Mouse (Mus musculus): ENCODE measurements around the gene Ccser1.
"Not testable (repeated sequence)": the region's sequence is repeated elsewhere in the genome, so short reads cannot be mapped to it uniquely, and the experiment has no call there.

The Ccser1 gene

GRCm38 (mm10) chr6:61223563-61223962 lies 43.4 kb downstream of the Ccser1 start:
- DNase-seq (ENCODE audit: low read depth, low spot score) = no peak

- DNase-seq (ENCODE audit: low read depth, low spot score) = no peak
Measured at GRCm38 (mm10) chr6:61225302-61225701, 45.2 kb downstream of the Ccser1 start.

GRCm38 (mm10) chr6:61230058-61230718 lies 50.1 kb downstream of the Ccser1 start:
- DNase-seq (ENCODE audit: low read depth, low spot score) = no peak

- DNase-seq (ENCODE audit: low read depth, low spot score) = no peak
Measured at GRCm38 (mm10) chr6:61233060-61233459, 52.9 kb downstream of the Ccser1 start.

- DNase-seq (ENCODE audit: low read depth, low spot score) = no peak
Measured at GRCm38 (mm10) chr6:61233548-61234187, 53.5 kb downstream of the Ccser1 start.

- no peak for DNase-seq (ENCODE audit: low read depth, low spot score)
Measured at GRCm38 (mm10) chr6:61240618-61241017, 60.5 kb downstream of the Ccser1 start.

- no peak for DNase-seq (ENCODE audit: low read depth, low spot score)
Measured at GRCm38 (mm10) chr6:61242556-61242955, 62.4 kb downstream of the Ccser1 start.

- no peak for DNase-seq (ENCODE audit: low read depth, low spot score)
Measured at GRCm38 (mm10) chr6:61246523-61246922, 66.4 kb downstream of the Ccser1 start.

- DNase-seq (ENCODE audit: low read depth, low spot score) = no peak
Measured at GRCm38 (mm10) chr6:61247842-61248472, 67.8 kb downstream of the Ccser1 start.

GRCm38 (mm10) chr6:61248700-61249099 lies 68.6 kb downstream of the Ccser1 start:
- DNase-seq (ENCODE audit: low read depth, low spot score) = no peak

GRCm38 (mm10) chr6:61251232-61251631 lies 71.1 kb downstream of the Ccser1 start:
- DNase-seq (ENCODE audit: low read depth, low spot score) = no peak

- no peak for DNase-seq (ENCODE audit: low read depth, low spot score)
Measured at GRCm38 (mm10) chr6:61252912-61253311, 72.8 kb downstream of the Ccser1 start.

GRCm38 (mm10) chr6:61255874-61256273 lies 75.8 kb downstream of the Ccser1 start:
- DNase-seq (ENCODE audit: low read depth, low spot score) = not testable (repeated sequence)

- DNase-seq (ENCODE audit: low read depth, low spot score) = no peak
Measured at GRCm38 (mm10) chr6:61258847-61259634, 78.9 kb downstream of the Ccser1 start.

- DNase-seq (ENCODE audit: low read depth, low spot score) = no peak
Measured at GRCm38 (mm10) chr6:61261381-61261780, 81.3 kb downstream of the Ccser1 start.

- no peak for DNase-seq (ENCODE audit: low read depth, low spot score)
Measured at GRCm38 (mm10) chr6:61262448-61262847, 82.3 kb downstream of the Ccser1 start.

- DNase-seq (ENCODE audit: low read depth, low spot score) = no peak
Measured at GRCm38 (mm10) chr6:61263291-61263690, 83.2 kb downstream of the Ccser1 start.

GRCm38 (mm10) chr6:61271033-61271432 lies 90.9 kb downstream of the Ccser1 start:
- DNase-seq (ENCODE audit: low read depth, low spot score) = no peak

GRCm38 (mm10) chr6:61273430-61273829 lies 93.3 kb downstream of the Ccser1 start:
- DNase-seq (ENCODE audit: low read depth, low spot score) = no peak

- DNase-seq (ENCODE audit: low read depth, low spot score) = no peak
Measured at GRCm38 (mm10) chr6:61279506-61279905, 99.4 kb downstream of the Ccser1 start.

GRCm38 (mm10) chr6:61292927-61293326 lies 112.8 kb downstream of the Ccser1 start:
- no peak for DNase-seq (ENCODE audit: low read depth, low spot score)

GRCm38 (mm10) chr6:61295535-61295934 lies 115.4 kb downstream of the Ccser1 start:
- DNase-seq (ENCODE audit: low read depth, low spot score) = no peak

All from c-Kit-negative CD71-positive TER-119-positive erythroid progenitor cells, embryonic 14.5 days (primary cell).